Mouse (Mus musculus): ENCODE measurements around the gene Cnih2.
A peak's percentile ranks its signal among the peaks of the same experiment; 100 is the strongest.

Gene Cnih2

DNA sequence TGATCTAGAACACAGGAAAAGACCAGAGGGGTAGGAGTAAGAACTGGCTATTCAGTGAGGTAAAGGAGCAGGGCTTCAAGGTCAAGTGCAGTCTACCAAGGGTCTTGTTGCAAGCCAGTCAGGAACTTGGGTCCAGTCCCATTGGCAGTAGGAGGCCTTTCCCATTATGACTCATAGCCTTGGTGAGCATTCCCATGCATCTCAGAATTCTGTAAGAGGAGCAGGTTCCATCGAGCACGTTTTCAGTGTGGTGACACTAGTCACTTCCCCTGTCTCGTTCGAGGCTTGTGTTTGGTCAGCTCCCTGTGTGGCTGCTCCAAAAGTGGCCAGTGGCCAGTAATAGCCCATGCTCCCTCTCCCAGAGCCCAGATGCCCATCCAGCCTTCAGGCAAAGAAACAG, 52.8 kb downstream of the Cnih2 start:
- DNase-seq (ENCODE audit: low read depth) = peak; percentile 80

Data from NIH3T3 (cell line).